ENCODE assay signal across 12 mouse cellular contexts in genomic region chr13:81856072-81856471, GRCm38 (mm10).
DNase-seq lines count a peak whose midpoint lies in the region; ATAC-seq and TF ChIP-seq lines count a peak whose summit lies in the region.
"Had no signal": no experiment of that assay in that cellular context is flagged by ENCODE, and none has a peak within 500 bp of the region (broad histone marks: within the 10 kb centered on the region; RNA-seq: fewer than 3 reads in every experiment).

No protein-coding gene starts in this region.

- no peaks in the 10 kb centered on the region for H3K36me3 ChIP-seq in lung, embryonic 14.5 days (ENCODE audit: insufficient read depth)
- no peaks in the 10 kb centered on the region for H3K36me3 ChIP-seq in heart, embryonic 13.5 days
- H3K36me3 ChIP-seq in midbrain, embryonic 13.5 days = no peaks in the 10 kb centered on the region
- H3K36me3 ChIP-seq: embryonic facial prominence, embryonic 15.5 days; limb, embryonic 13.5 days had no signal

- WGBS in lung, embryonic 14.5 days = 30% methylated on average over 4 of the region's 4 CpGs
- 24% methylated on average over 4 of the region's 4 CpGs for WGBS in heart, embryonic 13.5 days
- 67% methylated on average over 4 of the region's 4 CpGs for WGBS in midbrain, embryonic 13.5 days

- H3K9ac ChIP-seq in lung, embryonic 14.5 days = no peak overlapping the region
- H3K9ac ChIP-seq in heart, embryonic 13.5 days = no peak overlapping the region
- no peak overlapping the region for H3K9ac ChIP-seq in midbrain, embryonic 13.5 days (replicated peaks)
- H3K9ac ChIP-seq: embryonic facial prominence, embryonic 15.5 days; hindbrain, embryonic 14.5 days; limb, embryonic 13.5 days had no signal

- H3K27me3 ChIP-seq in lung, embryonic 14.5 days (ENCODE audit: insufficient read depth, low read length) = no peaks in the 10 kb centered on the region
- 0 out of 2 replicates have a peak, but pooled peaks cover 4% of the 10 kb centered on the region for H3K27me3 ChIP-seq in heart, embryonic 13.5 days (replicated peaks)
- no peaks in the 10 kb centered on the region for H3K27me3 ChIP-seq in midbrain, embryonic 13.5 days
- H3K27me3 ChIP-seq: embryonic facial prominence, embryonic 15.5 days; limb, embryonic 13.5 days had no signal

- no peak for TF ChIP-seq CTCF in lung, embryonic 14.5 days (IDR thresholded peaks at IDR 0.05; ENCODE audit: low read depth)
- TF ChIP-seq CTCF in gastrocnemius, adult 2 months (IDR thresholded peaks at IDR 0.05) = no peak

- peak; percentile 29 for DNase-seq in lung, embryonic 14.5 days
- DNase-seq in lung, adult 18-20 months = no peak
- DNase-seq in layer of hippocampus, adult 8-10 months (ENCODE audit: low spot score in 2 of 2) = peak; percentile 41 to 55
- DNase-seq in right cerebral cortex, postnatal 10 days (ENCODE audit: low spot score in 2 of 2) = peak; percentile 61 to 78
- DNase-seq in gastrocnemius, adult 2 months = no peak
- no peak for DNase-seq in kidney, adult 11 months

- H3K4me3 ChIP-seq in lung, embryonic 14.5 days (ENCODE audit: low read depth, low read length) = no peak overlapping the region
- H3K4me3 ChIP-seq in heart, embryonic 13.5 days = no peak overlapping the region
- H3K4me3 ChIP-seq in gastrocnemius, adult 2 months = no peak overlapping the region
- H3K4me3 ChIP-seq in midbrain, embryonic 13.5 days (replicated peaks) = no peak overlapping the region
- H3K4me3 ChIP-seq: embryonic facial prominence, embryonic 15.5 days; limb, embryonic 13.5 days had no signal

- intact Hi-C loops in gastrocnemius, adult 2 months (cut with DNase I) = no loop called here

- H3K4me1 ChIP-seq in lung, embryonic 14.5 days (ENCODE audit: insufficient read depth) = no peaks in the 10 kb centered on the region
- peaks cover 16% of the 10 kb centered on the region for H3K4me1 ChIP-seq in heart, embryonic 13.5 days
- H3K4me1 ChIP-seq in midbrain, embryonic 13.5 days (replicated peaks) = no peaks in the 10 kb centered on the region
- H3K4me1 ChIP-seq: embryonic facial prominence, embryonic 15.5 days; limb, embryonic 13.5 days had no signal

- ATAC-seq in lung, embryonic 14.5 days (ENCODE audit: insufficient read depth) = no peak
- no peak; the same call in 1 of the 2 replicates for ATAC-seq in heart, embryonic 13.5 days (ENCODE audit: extremely low read depth, insufficient number of reproducible peaks, low FRiP score, low TSS enrichment)
- no peak for ATAC-seq in midbrain, embryonic 13.5 days

- no peak overlapping the region for H3K4me2 ChIP-seq in lung, embryonic 14.5 days
- peak overlapping the region; percentile 50 for H3K4me2 ChIP-seq in heart, embryonic 13.5 days
- H3K4me2 ChIP-seq in midbrain, embryonic 13.5 days (replicated peaks) = no peak overlapping the region
- H3K4me2 ChIP-seq: embryonic facial prominence, embryonic 15.5 days; hindbrain, embryonic 14.5 days; limb, embryonic 13.5 days; midbrain, embryonic 11.5 days had no signal

- no peak overlapping the region for H3K27ac ChIP-seq in lung, embryonic 14.5 days (ENCODE audit: low read depth)
- peak overlapping the region; percentile 72 for H3K27ac ChIP-seq in heart, embryonic 13.5 days (replicated peaks)
- H3K27ac ChIP-seq in gastrocnemius, adult 2 months = no peak overlapping the region
- no peak overlapping the region for H3K27ac ChIP-seq in midbrain, embryonic 13.5 days
- H3K27ac ChIP-seq: embryonic facial prominence, embryonic 15.5 days; hindbrain, embryonic 14.5 days; limb, embryonic 13.5 days had no signal

- H3K9me3 ChIP-seq in lung, embryonic 14.5 days (ENCODE audit: low read depth, low read length) = no peaks in the 10 kb centered on the region
- no peaks in the 10 kb centered on the region for H3K9me3 ChIP-seq in heart, embryonic 13.5 days
- H3K9me3 ChIP-seq in midbrain, embryonic 13.5 days = no peaks in the 10 kb centered on the region
- H3K9me3 ChIP-seq: embryonic facial prominence, embryonic 15.5 days; limb, embryonic 13.5 days had no signal

Comparison
In these comparisons a context has a peak if more than half of its experiments do, and no peak if none do; other contexts are left out.
1. DNase-seq: peak in lung, embryonic 14.5 days (single experiment), layer of hippocampus, adult 8-10 months (2 of 2) and right cerebral cortex, postnatal 10 days (2 of 2); none in lung, adult 18-20 months (0 of 2), gastrocnemius, adult 2 months (single experiment) and kidney, adult 11 months (single experiment).